29 mouse cellular contexts compared by ENCODE assay signal in genomic region chr2:172448329-172448728, GRCm38 (mm10). TPM values are rescaled to one million over a fixed set of nuclear protein-coding genes. Genes with fewer than 3 reads are reported as not detected.
A peak's percentile ranks its signal among the peaks of the same experiment; 100 is the strongest.
DNase-seq lines count a peak whose midpoint lies in the region; ATAC-seq and TF ChIP-seq lines count a peak whose summit lies in the region.
"Had no signal": no experiment of that assay in that cellular context is flagged by ENCODE, and none has a peak within 500 bp of the region (broad histone marks: within the 10 kb centered on the region; RNA-seq: fewer than 3 reads in every experiment).

No protein-coding gene starts in this region.

- no peak for ATAC-seq in liver, embryonic 11.5 days (replicated peaks; ENCODE audit: low FRiP score)
- ATAC-seq in liver, postnatal 0 days = peak; percentile 79
- no peak for ATAC-seq in liver, embryonic 12.5 days
- ATAC-seq: activated CD4-positive, CD25-positive, alpha-beta regulatory T cell, adult 4 months; CD4-positive, CD25-positive, alpha-beta regulatory T cell, adult 4 months; forebrain, embryonic 14.5 days; forebrain, embryonic 16.5 days; Patski had no signal

- H3K9me3 ChIP-seq in liver, embryonic 11.5 days (ENCODE audit: control insufficient read depth, low read length) = no peaks in the 10 kb centered on the region
- no peaks in the 10 kb centered on the region for H3K9me3 ChIP-seq in liver, postnatal 0 days (ENCODE audit: low read length)
- no peaks in the 10 kb centered on the region for H3K9me3 ChIP-seq in liver, embryonic 12.5 days (replicated peaks)
- H3K9me3 ChIP-seq: embryonic facial prominence, embryonic 13.5 days; embryonic facial prominence, embryonic 15.5 days; forebrain, embryonic 10.5 days; forebrain, embryonic 12.5 days; G1E had no signal

- peak; percentile 100 for DNase-seq in liver, adult 2 months (ENCODE audit: extremely low read depth, low read depth, low spot score)
- DNase-seq in liver, embryonic 11.5 days (ENCODE audit: low spot score) = no peak
- DNase-seq in liver, postnatal 0 days = peak; percentile 72
- peak; percentile 21 for DNase-seq in 416B (ENCODE audit: low read depth)
- DNase-seq in cerebellum, adult 18-20 months = no peak
- DNase-seq: adrenal gland, postnatal 10 days; adrenal gland, postnatal 36 days; B cell, adult 2 months; cerebellum, adult 11-12 months; cerebellum, adult 8-10 months; cerebellum, adult 9-11 months; cerebellum, postnatal 14 days; cerebellum, postnatal 36 days; embryo, embryonic 11 days had no signal

- H3K4me2 ChIP-seq in liver, embryonic 11.5 days = no peak overlapping the region
- H3K4me2 ChIP-seq in liver, postnatal 0 days (ENCODE audit: low read depth, low read length) = no peak overlapping the region
- H3K4me2 ChIP-seq in liver, embryonic 12.5 days = no peak overlapping the region
- H3K4me2 ChIP-seq: embryonic facial prominence, embryonic 13.5 days; embryonic facial prominence, embryonic 15.5 days; forebrain, embryonic 12.5 days had no signal

- H3K27me3 ChIP-seq in liver, adult 2 months (ENCODE audit: control insufficient read depth, insufficient read depth, low read length) = no peaks in the 10 kb centered on the region
- no peaks in the 10 kb centered on the region for H3K27me3 ChIP-seq in liver, embryonic 11.5 days (replicated peaks; ENCODE audit: control insufficient read depth, insufficient read depth, low read length)
- H3K27me3 ChIP-seq in liver, postnatal 0 days (ENCODE audit: insufficient read depth, low read length) = no peaks in the 10 kb centered on the region
- no peaks in the 10 kb centered on the region for H3K27me3 ChIP-seq in liver, embryonic 12.5 days (replicated peaks)
- H3K27me3 ChIP-seq: CH12.LX; embryonic facial prominence, embryonic 13.5 days; embryonic facial prominence, embryonic 15.5 days; forebrain, embryonic 12.5 days; Patski had no signal

- no peak overlapping the region for H3K4me3 ChIP-seq in liver, adult 2 months (ENCODE audit: insufficient read depth, low read depth, low read length)
- H3K4me3 ChIP-seq in liver, embryonic 11.5 days (ENCODE audit: low read depth, low read length) = no peak overlapping the region
- H3K4me3 ChIP-seq in liver, postnatal 0 days (ENCODE audit: low read depth, low read length) = no peak overlapping the region
- H3K4me3 ChIP-seq in liver, embryonic 12.5 days = no peak overlapping the region
- H3K4me3 ChIP-seq: embryonic facial prominence, embryonic 13.5 days; embryonic facial prominence, embryonic 15.5 days; erythroblast, embryonic 14.5 days; forebrain, embryonic 10.5 days; forebrain, embryonic 12.5 days had no signal

- peaks cover 3% of the 10 kb centered on the region; the same call in 1 of the 2 replicates for H3K79me2 ChIP-seq in liver, adult 2 months (ENCODE audit: control insufficient read depth, insufficient read depth, low read length)

- peaks cover 38% of the 10 kb centered on the region for H3K4me1 ChIP-seq in liver, adult 2 months (ENCODE audit: control insufficient read depth, insufficient read depth, low read length)
- no peaks in the 10 kb centered on the region for H3K4me1 ChIP-seq in liver, embryonic 11.5 days (replicated peaks; ENCODE audit: control insufficient read depth, insufficient read depth, low read length)
- H3K4me1 ChIP-seq in liver, postnatal 0 days (ENCODE audit: insufficient read depth) = peaks cover 7% of the 10 kb centered on the region; the same call in 1 of the 2 replicates
- H3K4me1 ChIP-seq in liver, embryonic 12.5 days = no peaks in the 10 kb centered on the region
- H3K4me1 ChIP-seq: embryonic facial prominence, embryonic 13.5 days; embryonic facial prominence, embryonic 15.5 days; forebrain, embryonic 10.5 days; forebrain, embryonic 12.5 days had no signal

- no peak overlapping the region for H3K9ac ChIP-seq in liver, adult 2 months (ENCODE audit: low read depth, low read length)
- H3K9ac ChIP-seq in liver, embryonic 11.5 days (ENCODE audit: low read depth, low read length) = no peak overlapping the region
- H3K9ac ChIP-seq in liver, postnatal 0 days (replicated peaks) = no peak overlapping the region
- H3K9ac ChIP-seq in liver, embryonic 12.5 days = no peak overlapping the region
- H3K9ac ChIP-seq: embryonic facial prominence, embryonic 13.5 days; embryonic facial prominence, embryonic 15.5 days; forebrain, embryonic 12.5 days had no signal

- H3K36me3 ChIP-seq in liver, adult 2 months (ENCODE audit: control insufficient read depth, insufficient read depth, low read length) = peaks cover 15% of the 10 kb centered on the region; the same call in 1 of the 2 replicates
- peaks cover 49% of the 10 kb centered on the region for H3K36me3 ChIP-seq in liver, embryonic 11.5 days (ENCODE audit: control insufficient read depth, insufficient read depth, low read length)
- H3K36me3 ChIP-seq in liver, postnatal 0 days (replicated peaks; ENCODE audit: insufficient read depth, low read length) = peaks cover 69% of the 10 kb centered on the region
- H3K36me3 ChIP-seq in liver, embryonic 12.5 days = peaks cover 92% of the 10 kb centered on the region

- H3K27ac ChIP-seq in liver, adult 2 months (replicated peaks; ENCODE audit: insufficient read depth, low read depth, low read length) = peak overlapping the region; percentile 72
- H3K27ac ChIP-seq in liver, embryonic 11.5 days (ENCODE audit: low read depth, low read length) = no peak overlapping the region
- peak overlapping the region; percentile 72 for H3K27ac ChIP-seq in liver, postnatal 0 days (ENCODE audit: low read depth)
- no peak overlapping the region for H3K27ac ChIP-seq in liver, embryonic 12.5 days
- H3K27ac ChIP-seq: embryonic facial prominence, embryonic 13.5 days; embryonic facial prominence, embryonic 15.5 days; forebrain, embryonic 10.5 days; forebrain, embryonic 12.5 days had no signal

- TF ChIP-seq CTCF in liver, adult 2 months (IDR thresholded peaks at IDR 0.05; ENCODE audit: low read depth, low read length) = no peak
- TF ChIP-seq CTCF in liver, postnatal 0 days (IDR thresholded peaks at IDR 0.05; ENCODE audit: low read depth) = no peak

- peak; percentile 71; the same call in 1 of the 2 replicates for TF ChIP-seq EP300 in liver, postnatal 0 days (IDR thresholded peaks at IDR 0.05; ENCODE audit: low read depth)

- 10% methylated on average over 4 of the region's 4 CpGs for WGBS in liver, adult 2 months
- WGBS in liver, embryonic 11.5 days = 85% methylated on average over 4 of the region's 4 CpGs
- WGBS in liver, postnatal 0 days (ENCODE audit: insufficient replicate concordance) = 44% methylated on average over 4 of the region's 4 CpGs
- 82% methylated on average over 4 of the region's 4 CpGs for WGBS in liver, embryonic 12.5 days (ENCODE audit: insufficient replicate concordance)

- TF ChIP-seq POLR2A in liver, adult 2 months (IDR thresholded peaks at IDR 0.05; ENCODE audit: extremely low read depth, insufficient read depth, low read length) = no peak

RNA-seq across cellular contexts. Expression of gene Rtf2, which starts 8.0 kb away (rescaled TPM):
- total RNA-seq in liver, adult 2 months (2014; rRNA removed) = 35.0 and 37.0 TPM in 2 replicates
- 31.5 and 36.3 TPM in 2 replicates for polyA plus RNA-seq in liver, adult 2 months (2012; rRNA removed)
- polyA plus RNA-seq in liver, embryonic 11.5 days (2014; fragmentation: Nextera tagmentation; extraction: Ambion mirVana) = 73.1 and 78.7 TPM in 2 replicates
- polyA plus RNA-seq in liver, postnatal 0 days (2015; fragmentation: Nextera tagmentation; extraction: Ambion mirVana) = 62.4 and 68.5 TPM in 2 replicates
- polyA plus RNA-seq in liver, embryonic 12.5 days (2016; fragmentation: Nextera tagmentation; extraction: Ambion mirVana) = 55.6 and 59.2 TPM in 2 replicates

RNA-seq across cellular contexts. Expression of gene Gcnt7, which starts 10.1 kb away (rescaled TPM):
- not detected in 2 replicates for total RNA-seq in liver, adult 2 months (2014; rRNA removed)
- not detected in 2 replicates for polyA plus RNA-seq in liver, adult 2 months (2012; rRNA removed)
- polyA plus RNA-seq in liver, embryonic 11.5 days (2014; fragmentation: Nextera tagmentation; extraction: Ambion mirVana) = 1.2 and 1.3 TPM in 2 replicates
- 0.25 and 0.40 TPM in 2 replicates for polyA plus RNA-seq in liver, postnatal 0 days (2015; fragmentation: Nextera tagmentation; extraction: Ambion mirVana)
- polyA plus RNA-seq in liver, embryonic 12.5 days (2016; fragmentation: Nextera tagmentation; extraction: Ambion mirVana) = 0.98 and 1.1 TPM in 2 replicates
- total RNA-seq: adrenal gland, adult 18-20 months; adrenal gland, postnatal 10 days; adrenal gland, postnatal 36 days had no signal
- polyA plus RNA-seq: erythroblast, embryonic 14.5 days; G1E had no signal

RNA-seq across cellular contexts. Expression of gene Fam209, which starts 24.0 kb away (rescaled TPM):
- total RNA-seq in liver, adult 2 months (2014; rRNA removed) = 0.18 TPM in 1 of 2 replicates, not detected in the other
- 0.15 and 0.18 TPM in 2 replicates for polyA plus RNA-seq in liver, adult 2 months (2012; rRNA removed)
- polyA plus RNA-seq in liver, embryonic 11.5 days (2014; fragmentation: Nextera tagmentation; extraction: Ambion mirVana) = 0.43 and 0.74 TPM in 2 replicates
- polyA plus RNA-seq in liver, postnatal 0 days (2015; fragmentation: Nextera tagmentation; extraction: Ambion mirVana) = not detected in 2 replicates
- polyA plus RNA-seq in liver, embryonic 12.5 days (2016; fragmentation: Nextera tagmentation; extraction: Ambion mirVana) = 0.20 TPM in 1 of 2 replicates, not detected in the other
- total RNA-seq: adrenal gland, adult 18-20 months; adrenal gland, postnatal 36 days; common myeloid progenitor, adult 5-6 weeks; G1E had no signal
- polyA plus RNA-seq: erythroblast, embryonic 14.5 days; G1E had no signal

RNA-seq across cellular contexts. Expression of gene Cass4, which starts 54.7 kb away (rescaled TPM):
- not detected in 2 replicates for total RNA-seq in liver, adult 2 months (2014; rRNA removed)
- polyA plus RNA-seq in liver, adult 2 months (2012; rRNA removed) = not detected in 2 replicates
- polyA plus RNA-seq in liver, embryonic 11.5 days (2014; fragmentation: Nextera tagmentation; extraction: Ambion mirVana) = 1.1 and 1.5 TPM in 2 replicates
- polyA plus RNA-seq in liver, postnatal 0 days (2015; fragmentation: Nextera tagmentation; extraction: Ambion mirVana) = 0.59 and 0.72 TPM in 2 replicates
- 1.1 and 1.4 TPM in 2 replicates for polyA plus RNA-seq in liver, embryonic 12.5 days (2016; fragmentation: Nextera tagmentation; extraction: Ambion mirVana)
- polyA plus RNA-seq: erythroblast, embryonic 14.5 days; Patski had no signal

Comparison
In these comparisons a context has a peak if more than half of its experiments do, and no peak if none do; other contexts are left out.
1. DNase-seq: peak in liver, adult 2 months (single experiment), liver, postnatal 0 days (single experiment) and 416B (single experiment); none in liver, embryonic 11.5 days (single experiment) and cerebellum, adult 18-20 months (0 of 2).
2. H3K27ac ChIP-seq: peak in liver, adult 2 months (single experiment) and liver, postnatal 0 days (single experiment); none in liver, embryonic 11.5 days (single experiment) and liver, embryonic 12.5 days (single experiment).